Mouse (Mus musculus): ENCODE results near the gene Vps4a.

The Vps4a gene

GRCm38 (mm10) chr8:107052046-107052445 is 21.0 kb downstream of the Vps4a start:
- no peak for DNase-seq

DNA sequence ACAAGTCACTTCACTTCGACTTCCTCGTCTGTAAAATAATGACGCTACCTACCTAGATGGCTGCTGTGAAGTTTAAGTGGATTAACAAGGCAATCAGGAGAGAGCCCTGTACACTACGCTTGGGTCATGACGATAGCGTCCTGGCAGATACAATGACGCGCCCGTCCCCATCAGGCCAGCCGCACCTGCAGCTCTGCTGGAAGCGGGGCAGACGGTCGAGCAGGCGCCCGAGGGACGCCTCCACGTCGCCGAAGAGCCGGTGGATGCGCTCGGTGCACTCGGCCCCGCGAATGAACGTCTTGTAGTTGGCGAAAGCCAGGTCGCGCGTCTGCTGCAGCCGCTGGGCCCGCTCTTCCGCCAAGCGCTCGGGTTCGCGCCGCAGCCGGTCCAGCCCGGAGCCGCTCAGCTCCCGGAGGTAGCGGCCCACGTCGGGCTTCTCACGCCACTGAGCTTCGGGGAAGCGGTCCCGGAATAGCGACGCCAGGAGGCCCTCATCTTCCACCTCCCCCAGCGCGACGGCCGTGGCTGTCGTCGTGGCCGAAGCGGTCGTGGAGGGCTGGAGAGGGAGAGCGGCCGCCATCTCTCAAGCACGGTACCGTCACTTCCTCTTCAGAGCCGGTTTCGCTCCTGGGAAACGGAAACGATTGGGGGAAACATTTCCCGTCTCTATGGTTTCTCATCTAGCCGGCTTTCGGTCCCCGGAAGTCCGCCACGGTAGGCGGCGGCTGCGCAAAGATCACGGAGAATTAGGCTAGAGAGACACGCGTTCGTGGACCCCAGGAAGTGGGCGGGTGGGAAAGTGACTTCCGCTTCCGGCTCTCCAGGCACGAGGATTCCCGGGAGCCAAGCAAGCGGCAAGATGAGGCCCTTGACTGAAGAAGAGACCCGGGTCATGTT is 25.3 kb downstream of the Vps4a start, which contains the start of the genes Cog8 and Nip7:
Cog8 (minus strand) TSS at position 614 of the 897 bp plus-strand sequence.
Nip7 (plus strand) TSS at position 802 of the 897 bp plus-strand sequence.
- DNase-seq, result peak; percentile 96

GRCm38 (mm10) chr8:107056973-107057369 is 25.9 kb downstream of the Vps4a start:
- DNase-seq, result no peak

GRCm38 (mm10) chr8:107062613-107063012 is 31.6 kb downstream of the Vps4a start:
- DNase-seq, result no peak

DNA sequence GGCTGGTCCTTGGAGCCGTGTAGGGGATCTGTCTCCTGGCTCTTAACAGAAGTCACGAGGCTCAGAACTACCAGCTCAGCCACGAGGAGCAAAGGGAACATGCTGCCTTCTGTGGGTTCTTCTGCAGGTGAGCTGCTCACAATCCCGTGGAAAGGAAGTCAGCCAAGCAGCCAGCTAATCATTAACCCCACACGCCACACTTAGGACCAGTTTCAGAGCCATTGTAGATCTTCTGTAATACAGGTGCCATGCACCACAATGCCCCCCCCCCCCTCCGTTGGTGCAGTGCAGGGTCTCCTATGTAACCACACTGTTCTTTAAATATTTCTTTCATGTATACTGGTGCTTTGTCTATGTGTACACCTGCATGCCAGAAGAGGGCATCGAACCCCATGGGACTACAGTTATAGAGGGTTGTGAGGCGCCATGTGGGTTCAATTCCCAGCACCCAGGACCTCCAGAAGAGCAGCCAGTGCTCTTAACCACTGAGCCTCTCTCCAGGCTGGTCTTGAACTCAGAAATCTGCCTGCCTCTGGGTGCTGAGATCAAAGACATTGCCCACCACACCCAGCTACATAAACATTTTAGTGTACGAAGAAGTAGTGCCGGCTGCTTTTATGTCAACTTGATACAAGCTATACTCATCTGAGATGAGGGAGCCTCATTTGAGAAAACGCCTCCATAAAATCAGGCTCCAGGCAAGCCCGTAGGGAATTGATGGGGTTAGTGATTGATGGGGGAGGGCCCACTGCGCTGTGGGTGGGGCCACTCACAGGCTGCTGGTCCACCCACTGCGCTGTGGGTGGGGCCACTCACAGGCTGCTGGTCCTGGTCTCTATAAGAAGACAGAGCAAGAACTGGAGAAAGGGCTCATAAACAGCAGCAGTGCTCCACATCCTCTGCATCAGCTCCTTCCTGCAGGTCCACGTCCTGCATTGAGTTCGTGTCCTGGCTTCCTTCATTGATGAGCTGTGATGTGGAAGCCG is 34.8 kb downstream of the Vps4a start, which contains the start of gene Tmed6:
Tmed6 (minus strand) TSS at position 134 of the 986 bp plus-strand sequence.
- no peak for DNase-seq

DNA sequence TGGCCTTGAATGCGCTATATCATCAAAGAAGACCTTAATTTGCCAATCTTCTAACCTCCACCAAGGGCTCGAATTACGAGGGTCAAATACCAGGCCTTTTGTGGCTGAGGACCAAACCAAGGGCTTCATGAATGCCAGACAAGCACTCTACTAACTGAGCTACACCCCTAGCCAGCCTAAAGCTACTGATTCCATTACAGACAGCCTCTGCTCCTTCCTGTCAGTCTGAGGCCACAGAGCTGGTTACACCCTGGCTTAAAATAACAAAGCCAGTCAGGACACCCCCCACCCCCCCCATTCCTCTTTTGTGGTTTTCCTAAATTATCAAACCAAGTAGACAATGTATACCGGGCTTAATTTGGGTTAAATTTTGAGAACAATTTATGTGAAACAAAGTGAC is 42.7 kb downstream of the Vps4a start:
- no peak for DNase-seq

DNA sequence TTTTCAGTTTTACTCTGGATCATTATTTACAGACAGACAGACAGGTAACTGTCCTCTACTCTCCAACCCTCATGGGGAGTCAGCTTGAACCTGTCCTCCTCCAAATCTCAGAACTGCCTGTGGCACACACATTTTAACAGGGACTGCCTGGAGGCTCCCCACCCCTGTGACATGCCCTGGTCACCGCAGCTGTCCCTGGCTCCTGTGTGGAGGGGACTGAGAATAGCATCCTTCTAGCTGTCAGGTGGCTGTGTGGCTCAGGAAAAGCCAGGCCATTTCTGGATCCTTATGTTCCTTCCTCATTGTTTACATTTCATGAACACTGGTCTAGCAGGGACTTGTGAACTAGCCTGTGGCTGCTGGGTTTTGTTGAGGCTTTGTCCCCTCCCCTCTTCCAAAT is 43.1 kb downstream of the Vps4a start:
- DNase-seq, result no peak

GRCm38 (mm10) chr8:107076239-107076888 is 45.3 kb downstream of the Vps4a start:
- DNase-seq, result no peak

- no peak for DNase-seq
These were observed 54.3 kb downstream of the Vps4a start for GRCm38 (mm10) chr8:107085358-107085757.

DNA sequence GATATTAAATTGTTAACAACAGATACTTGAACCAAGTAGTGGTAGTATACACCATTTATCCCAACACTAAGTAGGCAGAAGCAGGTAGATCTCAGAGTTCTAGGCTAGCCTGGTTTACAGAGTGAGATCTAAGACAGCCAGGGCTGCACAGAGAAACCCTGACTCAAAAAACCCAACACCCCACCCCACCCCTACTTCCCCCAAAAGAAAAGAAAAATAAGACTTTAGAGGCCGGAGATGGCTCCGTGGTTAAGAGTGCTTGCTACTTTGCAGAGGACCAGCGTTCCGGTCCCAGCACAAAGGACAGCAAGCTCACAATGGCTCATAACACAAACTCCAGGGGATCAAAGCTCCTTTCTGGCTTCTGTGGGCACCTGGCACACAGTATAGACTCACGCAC is 55.0 kb downstream of the Vps4a start:
- DNase-seq, result no peak

DNA sequence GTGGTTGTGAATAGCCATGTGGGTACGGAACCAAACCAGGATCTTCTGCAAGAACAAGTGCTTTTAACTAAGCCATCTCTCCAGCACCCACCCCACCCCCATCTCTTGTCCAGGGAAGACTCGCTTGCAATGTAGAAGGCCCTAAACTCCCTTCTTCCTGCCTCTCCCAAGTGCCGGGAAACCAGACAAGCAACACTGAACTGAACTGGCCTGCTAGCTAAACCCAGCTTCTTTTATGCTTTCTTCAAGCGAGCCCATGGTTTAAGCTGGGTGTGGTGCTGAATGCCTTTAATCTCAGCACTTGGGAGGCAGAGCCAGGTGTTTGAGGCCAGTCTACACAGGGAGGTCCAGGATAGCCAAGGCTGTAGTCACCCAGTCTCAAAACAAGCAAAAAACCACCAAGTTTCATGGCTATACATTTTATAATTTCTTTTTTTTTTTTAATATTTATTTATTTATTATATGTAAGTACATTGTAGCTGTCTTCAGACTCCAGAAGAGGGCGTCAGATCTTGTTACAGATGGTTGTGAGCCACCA is 57.6 kb downstream of the Vps4a start:
- DNase-seq, result no peak

GRCm38 (mm10) chr8:107090531-107090930 is 59.5 kb downstream of the Vps4a start:
- DNase-seq, result no peak
